Mouse (Mus musculus) layer of hippocampus, postnatal 25 days (tissue): ENCODE data around the gene Polr3b. TPM values are rescaled to one million over a fixed set of nuclear protein-coding genes. Genes with fewer than 3 reads are reported as not detected.
A peak's percentile ranks its signal among the peaks of the same experiment; 100 is the strongest.

Experiments
- DNase-seq, 2 experiments: peaks; one replicate each; pipeline ENCODE4 v3.0.0; 2022; ENCODE audit warnings: mixed read lengths in 2 of 2, low spot score in 1 of 2; ENCODE audit errors: extremely low spot score in 1 of 2
- total RNA-seq, 2 experiments: library from RNA; stranded (reverse); gene quantifications; 2 replicates each; pipeline ENCODE4 v1.2.3; 2021

Gene Polr3b
- 10 to 100 TPM; 15.6 to 15.7 TPM for total RNA-seq

GRCm38 (mm10) chr10:84621826-84622790, at the start of gene Polr3b:
Polr3b (plus strand) TSS chr10:84622292.
- peak; percentile 89 to 92 for DNase-seq

GRCm38 (mm10) chr10:84573671-84574420, 48.2 kb upstream of the Polr3b start:
- no peak for DNase-seq

GRCm38 (mm10) chr10:84576029-84576394, 46.1 kb upstream of the Polr3b start:
- DNase-seq: no peak

DNA sequence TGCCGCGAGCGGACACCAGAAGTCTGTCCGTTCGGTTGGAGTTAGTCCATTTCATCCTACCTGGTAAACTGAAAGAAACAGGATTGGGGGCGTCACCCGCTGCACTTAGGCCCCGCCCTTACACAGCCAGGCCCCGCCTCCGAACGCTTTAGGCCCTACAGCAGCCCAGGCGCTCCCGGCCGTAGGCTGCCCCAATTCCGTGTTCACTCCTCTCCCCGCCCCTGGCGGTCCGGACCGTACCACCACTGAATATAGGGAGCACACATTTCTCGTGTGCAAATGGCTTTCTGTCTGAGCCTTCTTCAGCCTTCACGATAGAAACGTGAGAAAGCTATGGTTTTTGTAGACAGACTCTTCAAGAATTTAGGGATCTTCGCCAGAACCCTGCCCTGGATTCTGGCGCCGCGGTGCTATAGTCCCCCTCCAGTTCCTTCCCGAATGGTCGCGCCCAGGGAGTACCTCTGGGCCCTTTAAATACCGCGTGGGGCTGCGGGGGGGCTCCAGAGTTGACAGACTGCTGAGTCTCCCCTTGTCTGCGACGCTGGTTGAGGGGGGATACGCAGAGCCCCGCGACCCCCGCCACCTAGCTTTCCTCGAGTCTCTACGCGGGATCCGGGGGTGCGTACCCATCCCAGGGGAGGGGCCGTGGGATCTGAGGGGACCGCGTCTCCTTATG, 45.6 kb upstream of the Polr3b start, which contains the start of gene Tcp11l2:
Gene Tcp11l2, plus strand, starts transcription at position 232 of the 676 bp plus-strand sequence.
- DNase-seq: peak; percentile 77 to 90

DNA sequence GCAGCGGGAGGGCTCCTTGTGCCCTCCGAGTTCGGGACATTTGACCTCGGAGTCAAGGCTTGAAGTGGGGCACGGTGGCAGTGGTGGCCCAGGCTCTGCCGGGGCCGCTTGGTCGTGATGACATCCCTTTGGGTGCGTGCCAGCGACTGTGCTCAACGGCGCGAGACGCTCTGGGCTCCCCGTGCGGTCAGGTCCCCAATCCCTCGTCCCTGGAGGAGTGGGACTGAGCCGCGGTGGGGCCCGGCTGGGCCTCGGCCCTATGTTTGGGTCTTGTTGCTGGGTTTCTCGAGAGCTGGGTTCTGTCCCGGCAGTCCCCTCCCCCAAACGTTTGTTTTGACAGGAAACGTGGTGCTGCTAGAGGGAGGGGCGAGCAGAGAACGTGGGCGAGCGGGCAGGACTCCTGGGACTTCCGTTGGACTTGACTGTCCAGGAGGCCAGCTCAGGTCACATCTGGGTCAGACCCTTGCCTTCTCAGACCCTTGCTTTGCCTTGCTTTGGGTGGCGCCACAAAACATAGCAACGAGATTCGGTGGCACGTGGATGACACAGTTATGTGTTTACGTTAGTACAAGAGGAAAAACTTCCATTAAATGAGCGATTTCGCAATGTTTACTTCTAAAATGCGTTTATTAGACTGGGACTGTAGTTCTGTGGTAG, 44.9 kb upstream of the Polr3b start:
- DNase-seq: peak; percentile 64 to 66

DNA sequence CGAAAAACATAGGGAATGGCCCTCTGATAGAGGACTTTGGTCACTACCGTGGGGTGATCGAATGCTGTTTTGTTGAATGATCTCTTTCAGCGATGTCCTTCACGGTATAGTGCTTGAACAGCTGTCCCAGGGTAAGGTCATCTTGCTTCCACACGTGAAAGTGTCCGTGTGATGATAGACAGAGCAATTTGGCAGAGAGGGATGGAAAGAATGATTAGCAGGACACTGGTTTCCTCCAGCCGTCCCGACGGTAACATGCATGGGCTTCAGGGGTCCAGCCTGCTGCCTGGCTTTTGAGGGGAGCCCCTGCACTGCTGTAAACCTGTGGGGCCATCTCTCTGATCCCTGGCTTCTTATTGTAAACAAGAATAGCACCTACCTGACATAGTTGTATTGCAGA, 43.4 kb upstream of the Polr3b start:
- no peak for DNase-seq

DNA sequence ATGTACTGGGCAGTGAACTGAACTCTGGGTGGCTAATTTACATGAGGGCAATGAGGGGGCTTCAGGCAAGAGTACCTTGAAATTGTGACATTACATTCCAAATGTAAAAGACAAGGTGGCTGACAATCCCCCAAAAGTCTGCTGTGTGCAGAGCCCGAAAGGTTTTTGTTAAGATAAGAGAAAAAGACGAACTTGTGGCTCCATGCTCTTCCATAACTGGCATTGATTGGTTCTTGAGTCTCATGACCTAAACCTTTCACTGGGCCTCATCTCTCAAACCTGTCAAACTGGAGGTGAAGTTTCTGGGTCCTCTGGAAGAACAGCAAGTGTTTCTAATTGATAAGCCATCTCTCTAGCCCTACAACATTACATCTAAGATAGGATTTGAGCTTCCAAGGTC, 42.6 kb upstream of the Polr3b start:
- no peak for DNase-seq

DNA sequence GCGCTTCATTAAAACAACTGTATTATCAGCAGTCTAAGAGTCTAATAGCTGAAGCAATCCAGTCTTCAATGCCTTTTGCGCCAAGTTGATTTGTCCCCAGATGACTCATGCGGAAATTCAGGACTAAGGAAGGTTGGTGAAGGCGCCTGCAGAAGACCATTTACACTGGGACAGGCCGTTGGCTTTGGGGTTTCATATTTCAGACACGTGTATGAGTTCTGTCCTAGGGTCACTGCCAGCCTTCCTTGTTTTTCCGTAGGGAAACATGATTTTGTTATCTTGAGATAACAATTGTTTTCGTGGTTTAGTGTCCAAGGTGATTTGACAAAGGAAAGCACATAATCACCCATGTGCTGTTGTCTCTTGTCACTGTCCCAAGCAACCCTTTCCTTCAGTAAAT, 40.9 kb upstream of the Polr3b start:
- DNase-seq: no peak

DNA sequence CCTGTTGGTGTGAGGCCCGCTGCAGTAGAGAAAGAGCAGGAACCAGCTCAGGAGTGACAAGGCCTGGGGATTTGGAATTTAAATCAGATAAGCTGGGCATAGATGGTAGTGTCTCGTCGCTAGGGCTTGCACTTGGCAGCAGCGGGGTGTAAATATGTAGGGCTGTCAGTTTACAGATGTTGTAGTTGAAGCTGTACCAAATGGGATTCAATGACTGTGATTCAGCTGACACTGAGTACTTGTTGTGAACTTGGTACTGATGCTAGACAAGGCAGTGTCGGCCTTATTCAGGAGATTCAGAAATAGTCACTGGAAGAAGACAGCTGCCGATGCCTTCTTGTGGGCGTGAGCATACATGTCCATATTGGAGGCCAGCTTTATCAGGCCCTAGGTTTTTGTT, 39.9 kb upstream of the Polr3b start:
- no peak for DNase-seq

DNA sequence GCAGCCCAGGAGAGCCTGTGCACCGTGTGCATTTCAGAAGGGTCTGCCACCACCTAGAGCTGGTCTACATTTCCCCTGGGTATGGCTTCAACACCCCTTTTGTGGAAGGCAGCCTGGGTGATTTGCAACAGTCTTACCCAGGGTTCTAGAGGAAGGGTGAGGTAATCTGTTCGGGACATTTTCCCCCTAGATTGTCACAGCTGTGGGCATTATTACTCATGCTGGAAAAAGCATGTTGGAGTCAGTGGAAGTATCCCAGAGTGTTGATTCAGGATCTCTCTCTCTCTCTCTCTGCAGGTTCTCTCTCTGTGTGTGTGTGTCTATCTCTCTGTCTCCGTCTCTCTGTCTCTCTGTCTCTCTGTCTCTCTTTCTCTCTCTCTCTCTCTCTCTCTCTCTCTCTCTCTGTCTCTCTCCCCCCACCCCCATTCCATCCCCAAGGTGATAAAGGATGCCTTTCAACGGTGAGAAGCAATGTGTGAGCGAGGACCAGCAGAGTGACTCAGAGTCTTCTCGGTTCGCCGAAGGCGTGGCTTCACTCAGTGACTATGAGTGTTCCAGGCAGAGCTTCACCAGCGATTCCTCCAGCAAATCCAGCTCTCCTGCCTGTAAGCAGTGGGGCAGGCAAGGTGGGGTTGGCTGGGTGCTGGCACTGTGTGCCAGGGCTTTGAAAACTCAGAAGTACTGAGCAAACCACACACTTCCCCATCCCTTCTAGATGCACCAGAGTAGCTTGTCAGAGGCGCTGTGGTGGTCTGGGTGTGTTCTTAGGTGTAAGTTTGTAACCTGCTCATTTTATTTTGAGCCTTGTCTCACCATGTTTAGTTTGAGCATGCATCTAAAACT, 37.4 kb upstream of the Polr3b start:
- DNase-seq: no peak

- no peak for DNase-seq
These were observed 36.8 kb upstream of the Polr3b start for GRCm38 (mm10) chr10:84585294-84585650.

DNA sequence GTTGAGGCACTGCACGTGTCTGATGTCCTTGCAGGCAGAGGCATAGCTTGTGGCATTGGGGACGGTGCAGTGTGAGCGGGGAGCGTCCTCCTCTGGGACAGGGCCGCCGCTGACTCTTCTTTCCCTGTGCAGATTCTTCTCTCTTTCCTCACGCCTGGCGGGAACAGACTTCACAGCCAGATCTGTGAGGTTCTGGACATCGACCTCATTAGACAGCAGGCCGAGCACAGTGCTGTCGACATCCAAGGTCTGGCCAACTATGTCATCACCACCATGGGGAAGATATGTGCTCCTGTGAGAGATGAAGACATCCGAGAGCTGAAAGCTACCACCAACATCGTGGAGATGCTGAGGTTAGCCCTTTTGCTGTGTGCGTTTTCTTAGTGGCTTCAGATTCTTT, 31.1 kb upstream of the Polr3b start:
- DNase-seq: no peak

GRCm38 (mm10) chr10:84591640-84592148, 30.4 kb upstream of the Polr3b start:
- no peak for DNase-seq

DNA sequence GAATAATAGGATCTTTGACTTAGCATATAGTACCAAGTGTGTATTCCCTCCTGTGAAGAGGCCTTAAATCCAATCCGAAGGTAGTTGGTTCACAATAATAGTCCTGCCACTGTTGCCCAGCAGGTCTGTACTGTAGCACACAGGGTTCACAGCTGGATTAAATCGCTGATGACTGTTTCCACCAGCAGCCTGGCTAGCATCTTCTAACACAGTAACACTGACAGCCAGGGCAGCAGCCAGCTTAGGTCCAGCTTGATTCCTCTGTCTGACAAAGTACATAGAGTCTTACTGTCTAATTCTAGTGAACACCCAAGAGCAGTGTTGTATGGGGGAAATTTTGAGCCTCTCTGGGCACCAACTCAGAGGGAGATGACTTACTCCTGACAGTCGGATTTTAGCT, 29.3 kb upstream of the Polr3b start:
- no peak for DNase-seq

DNA sequence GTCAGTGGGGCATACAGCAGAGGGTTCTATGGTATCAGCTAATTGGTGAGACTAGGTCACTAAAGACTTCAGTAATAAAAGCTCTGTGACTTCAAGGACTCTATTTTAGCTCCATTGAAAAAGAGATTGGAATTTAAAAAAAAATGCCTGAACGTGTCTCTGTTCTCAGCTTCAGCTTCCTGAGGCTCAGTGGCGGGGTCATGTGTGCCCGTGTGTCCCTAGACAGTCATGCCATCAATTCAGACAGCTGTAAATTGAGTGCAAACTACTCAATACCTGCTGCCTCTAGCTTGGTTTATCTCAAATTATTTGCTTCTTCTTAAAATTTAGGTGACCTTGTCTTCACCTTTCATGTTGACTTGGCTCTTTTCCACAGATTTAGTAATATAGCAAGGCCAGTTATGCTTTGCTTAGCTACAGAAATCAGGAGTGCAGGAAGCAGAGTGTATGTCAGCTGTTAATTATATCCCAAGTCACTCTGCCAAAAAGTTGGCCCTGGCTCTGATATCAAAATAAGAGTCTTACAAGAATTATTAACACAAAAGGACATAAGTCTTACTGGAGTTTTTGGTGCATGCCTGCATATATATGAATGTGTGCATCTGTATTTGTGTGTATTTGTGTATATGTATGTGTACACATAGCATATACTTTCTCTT, 24.8 kb upstream of the Polr3b start:
- DNase-seq: no peak

DNA sequence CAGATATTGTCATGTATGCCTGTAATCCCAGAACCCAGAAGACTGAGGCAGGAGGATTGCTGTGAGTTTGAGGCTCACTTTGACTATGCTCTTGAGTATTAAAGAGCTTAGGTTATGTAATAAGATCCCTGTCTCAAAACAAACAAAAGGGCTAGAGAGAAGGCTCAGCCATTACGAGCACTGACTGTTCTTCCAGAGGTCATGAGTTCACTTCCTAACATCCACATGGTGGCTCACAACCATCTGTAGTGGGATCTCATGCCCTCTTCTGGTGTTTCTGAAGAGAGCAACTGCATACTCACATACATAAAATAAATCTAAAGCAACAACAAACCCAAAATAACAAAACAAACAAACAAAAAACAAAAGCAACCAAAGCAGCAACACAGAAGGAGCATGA, 23.9 kb upstream of the Polr3b start:
- DNase-seq: no peak

- no peak for DNase-seq
These were observed 22.0 kb upstream of the Polr3b start for GRCm38 (mm10) chr10:84600136-84600535.

GRCm38 (mm10) chr10:84604335-84604734, 17.8 kb upstream of the Polr3b start:
- DNase-seq: no peak

- DNase-seq: no peak
These were observed 13.7 kb upstream of the Polr3b start for GRCm38 (mm10) chr10:84608361-84608760.
